Comparison of ENCODE assay signal across 8 mouse cellular contexts in the genomic region with DNA sequence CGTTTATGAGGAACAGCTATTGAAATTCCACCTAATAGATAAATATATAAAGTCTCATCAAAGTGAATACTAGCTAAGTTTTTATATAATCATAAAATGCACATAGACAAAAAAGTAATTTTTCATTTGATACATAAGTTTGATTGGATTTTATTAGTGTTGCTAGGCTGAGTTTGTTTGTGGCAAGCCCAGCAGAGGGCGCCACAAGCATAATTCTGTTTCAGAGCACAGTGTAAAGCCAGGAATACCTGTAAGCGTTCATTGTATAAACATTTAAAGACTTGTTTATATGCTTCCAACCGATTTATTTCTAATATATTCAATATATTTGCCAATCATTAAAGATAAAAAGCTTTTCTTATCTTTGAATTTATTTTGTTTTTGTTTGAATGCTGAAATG. TPM values are rescaled to one million over a fixed set of nuclear protein-coding genes. Genes with fewer than 3 reads are reported as not detected.
DNase-seq lines count a peak whose midpoint lies in the region; ATAC-seq lines count a peak whose summit lies in the region.

No protein-coding gene starts in this region.

- H3K9me3 ChIP-seq in limb, embryonic 11.5 days (ENCODE audit: control insufficient read depth, low read length): no peaks in the 10 kb centered on the region

- no peaks in the 10 kb centered on the region for H3K36me3 ChIP-seq in limb, embryonic 11.5 days (ENCODE audit: control insufficient read depth, insufficient read depth, low read length)

- no peak overlapping the region for H3K9ac ChIP-seq in limb, embryonic 11.5 days (ENCODE audit: low read length)

- H3K4me1 ChIP-seq in limb, embryonic 11.5 days (ENCODE audit: control insufficient read depth, insufficient read depth, low read length): no peaks in the 10 kb centered on the region

- no peak overlapping the region for H3K4me3 ChIP-seq in limb, embryonic 11.5 days (ENCODE audit: low read depth, low read length)

- 34% methylated on average over 4 of the region's 4 CpGs for WGBS in limb, embryonic 11.5 days

- peak; percentile 43 for DNase-seq in cerebellum, adult 11 months
- peak; percentile 27 for DNase-seq in ovary, postnatal 14 days (ENCODE audit: low spot score)
- no peak for DNase-seq in ovary, adult 18-20 months (ENCODE audit: low spot score)
- DNase-seq in cerebellum, adult 8-10 months: peak; percentile 46
- peak; percentile 76 for DNase-seq in limb, embryonic 11.5 days (ENCODE audit: low spot score)
- peak; percentile 88 for DNase-seq in right cerebral cortex, postnatal 4 days

- ATAC-seq in cerebellum, adult (ENCODE audit: insufficient number of reproducible peaks, low FRiP score, low TSS enrichment): no peak
- ATAC-seq in hematopoietic stem cell, adult 5-6 weeks (replicated peaks in 1 of 2; ENCODE audit: insufficient read depth in 1 of 2, low FRiP score in 2 of 2, low TSS enrichment in 1 of 2, low read depth in 1 of 2, poor library complexity in 2 of 2, severe bottlenecking in 2 of 2): peak; percentile 49 to 56; a peak in 1 of 4 replicates
- ATAC-seq in limb, embryonic 11.5 days (ENCODE audit: insufficient number of reproducible peaks, low FRiP score, low TSS enrichment, low read depth): no peak

- H3K4me2 ChIP-seq in limb, embryonic 11.5 days (ENCODE audit: low read depth, severe bottlenecking): no peak overlapping the region

- no peak overlapping the region for H3K27ac ChIP-seq in limb, embryonic 11.5 days (replicated peaks; ENCODE audit: low read depth, low read length)

- H3K27me3 ChIP-seq in limb, embryonic 11.5 days (ENCODE audit: control insufficient read depth, insufficient read depth, low read length): no peaks in the 10 kb centered on the region

RNA-seq across cellular contexts. Expression of a gene that starts 26.3 kb away (rescaled TPM):
- 6.7 and 9.4 TPM in 2 replicates for total RNA-seq in hematopoietic stem cell, adult 5-6 weeks (2017)
- polyA plus RNA-seq in limb, embryonic 11.5 days (2014; fragmentation: Nextera tagmentation; extraction: Ambion mirVana): 11.4 and 11.6 TPM in 2 replicates

RNA-seq across cellular contexts. Expression of a gene that starts 26.6 kb away (rescaled TPM):
- 30.4 and 34.1 TPM in 2 replicates for total RNA-seq in hematopoietic stem cell, adult 5-6 weeks (2017)
- polyA plus RNA-seq in limb, embryonic 11.5 days (2014; fragmentation: Nextera tagmentation; extraction: Ambion mirVana): 35.3 and 37.6 TPM in 2 replicates

Comparison
In these comparisons a context has a peak if more than half of its experiments do, and no peak if none do; other contexts are left out.
1. ATAC-seq: peak in hematopoietic stem cell, adult 5-6 weeks (2 of 2); none in cerebellum, adult (single experiment) and limb, embryonic 11.5 days (single experiment).